Mouse (Mus musculus): Measurements from ENCODE around the gene Ppp6r3. TPM values are rescaled to one million over a fixed set of nuclear protein-coding genes. Genes with fewer than 3 reads are reported as not detected.

Gene Ppp6r3
- polyA plus RNA-seq, 1 experiment = 171 TPM

GRCm38 (mm10) chr19:3529781-3530180, 45.8 kb downstream of the Ppp6r3 start:
- Histone ChIP-seq H3K4me1 (ENCODE audit: control insufficient read depth, insufficient read depth, low read length) (peaks cover 4% of the 10 kb centered on the region), H3K36me3 (ENCODE audit: control insufficient read depth, insufficient read depth, low read length, poor library complexity, severe bottlenecking) (peaks cover 13% of the 10 kb centered on the region), H3K4me3 (ENCODE audit: low read depth, low read length) (no peak overlapping the region), H3K9ac (ENCODE audit: low read depth, poor library complexity, severe bottlenecking) (no peak overlapping the region), H3K27me3 (ENCODE audit: control insufficient read depth, insufficient read depth, low read length, poor library complexity, severe bottlenecking) (no peaks in the 10 kb centered on the region), H3K9me3 (replicated peaks; ENCODE audit: control insufficient read depth, insufficient read depth, low read length, poor library complexity, severe bottlenecking) (no peaks in the 10 kb centered on the region), H3K27ac (ENCODE audit: insufficient read depth, low read length) (no peak overlapping the region)
- TF ChIP-seq POLR2A (IDR thresholded peaks at IDR 0.05; ENCODE audit: insufficient read depth, low read length) = no peak
- no peak for TF ChIP-seq EP300 (IDR thresholded peaks at IDR 0.05; ENCODE audit: insufficient read depth, low read depth, low read length)
- no peak for TF ChIP-seq CTCF (IDR thresholded peaks at IDR 0.05; ENCODE audit: low read depth, low read length)

- Histone ChIP-seq H3K27ac (ENCODE audit: insufficient read depth, low read length) (no peak overlapping the region), H3K4me1 (ENCODE audit: control insufficient read depth, insufficient read depth, low read length) (peaks cover 4% of the 10 kb centered on the region)
- TF ChIP-seq CTCF (IDR thresholded peaks at IDR 0.05; ENCODE audit: low read depth, low read length) (no peak), EP300 (IDR thresholded peaks at IDR 0.05; ENCODE audit: insufficient read depth, low read depth, low read length) (no peak), POLR2A (IDR thresholded peaks at IDR 0.05; ENCODE audit: insufficient read depth, low read length) (no peak)
These were observed 46.9 kb downstream of the Ppp6r3 start for GRCm38 (mm10) chr19:3528646-3529045.

GRCm38 (mm10) chr19:3527531-3527930, 48.0 kb downstream of the Ppp6r3 start:
- TF ChIP-seq CTCF (IDR thresholded peaks at IDR 0.05; ENCODE audit: low read depth, low read length) = no peak
- peaks cover 18% of the 10 kb centered on the region for H3K36me3 ChIP-seq (ENCODE audit: control insufficient read depth, insufficient read depth, low read length, poor library complexity, severe bottlenecking)
- no peaks in the 10 kb centered on the region for H3K9me3 ChIP-seq (replicated peaks; ENCODE audit: control insufficient read depth, insufficient read depth, low read length, poor library complexity, severe bottlenecking)
- no peaks in the 10 kb centered on the region for H3K27me3 ChIP-seq (ENCODE audit: control insufficient read depth, insufficient read depth, low read length, poor library complexity, severe bottlenecking)
- no peak overlapping the region for H3K4me3 ChIP-seq (ENCODE audit: low read depth, low read length)
- no peak overlapping the region for H3K27ac ChIP-seq (ENCODE audit: insufficient read depth, low read length)
- H3K4me1 ChIP-seq (ENCODE audit: control insufficient read depth, insufficient read depth, low read length) = peaks cover 3% of the 10 kb centered on the region
- no peak overlapping the region for H3K9ac ChIP-seq (ENCODE audit: low read depth, poor library complexity, severe bottlenecking)

More at GRCm38 (mm10) chr19:3528646-3529045, 46.9 kb downstream of the Ppp6r3 start:
- H3K4me3 ChIP-seq (ENCODE audit: low read depth, low read length) = no peak overlapping the region
- H3K9me3 ChIP-seq (replicated peaks; ENCODE audit: control insufficient read depth, insufficient read depth, low read length, poor library complexity, severe bottlenecking) = no peaks in the 10 kb centered on the region
- H3K27me3 ChIP-seq (ENCODE audit: control insufficient read depth, insufficient read depth, low read length, poor library complexity, severe bottlenecking) = no peaks in the 10 kb centered on the region
- H3K9ac ChIP-seq (ENCODE audit: low read depth, poor library complexity, severe bottlenecking) = no peak overlapping the region
- peaks cover 13% of the 10 kb centered on the region for H3K36me3 ChIP-seq (ENCODE audit: control insufficient read depth, insufficient read depth, low read length, poor library complexity, severe bottlenecking)

GRCm38 (mm10) chr19:3519471-3520169, 55.9 kb downstream of the Ppp6r3 start:
- no peaks in the 10 kb centered on the region for H3K27me3 ChIP-seq (ENCODE audit: control insufficient read depth, insufficient read depth, low read length, poor library complexity, severe bottlenecking)
- H3K9me3 ChIP-seq (replicated peaks; ENCODE audit: control insufficient read depth, insufficient read depth, low read length, poor library complexity, severe bottlenecking) = no peaks in the 10 kb centered on the region
- no peak overlapping the region for H3K9ac ChIP-seq (ENCODE audit: low read depth, poor library complexity, severe bottlenecking)
- TF ChIP-seq POLR2A (IDR thresholded peaks at IDR 0.05; ENCODE audit: insufficient read depth, low read length) = no peak
- no peak for TF ChIP-seq EP300 (IDR thresholded peaks at IDR 0.05; ENCODE audit: insufficient read depth, low read depth, low read length)
- H3K36me3 ChIP-seq (ENCODE audit: control insufficient read depth, insufficient read depth, low read length, poor library complexity, severe bottlenecking) = peaks cover 45% of the 10 kb centered on the region
- no peaks in the 10 kb centered on the region for H3K4me1 ChIP-seq (ENCODE audit: control insufficient read depth, insufficient read depth, low read length)
- H3K4me3 ChIP-seq (ENCODE audit: low read depth, low read length) = no peak overlapping the region
- no peak overlapping the region for H3K27ac ChIP-seq (ENCODE audit: insufficient read depth, low read length)

- Histone ChIP-seq H3K27ac (ENCODE audit: insufficient read depth, low read length) (no peak overlapping the region), H3K9me3 (replicated peaks; ENCODE audit: control insufficient read depth, insufficient read depth, low read length, poor library complexity, severe bottlenecking) (no peaks in the 10 kb centered on the region), H3K36me3 (ENCODE audit: control insufficient read depth, insufficient read depth, low read length, poor library complexity, severe bottlenecking) (peaks cover 46% of the 10 kb centered on the region), H3K27me3 (ENCODE audit: control insufficient read depth, insufficient read depth, low read length, poor library complexity, severe bottlenecking) (no peaks in the 10 kb centered on the region), H3K4me3 (ENCODE audit: low read depth, low read length) (no peak overlapping the region), H3K9ac (ENCODE audit: low read depth, poor library complexity, severe bottlenecking) (no peak overlapping the region), H3K4me1 (ENCODE audit: control insufficient read depth, insufficient read depth, low read length) (no peaks in the 10 kb centered on the region)
- TF ChIP-seq CTCF (IDR thresholded peaks at IDR 0.05; ENCODE audit: low read depth, low read length) = no peak
- no peak for TF ChIP-seq POLR2A (IDR thresholded peaks at IDR 0.05; ENCODE audit: insufficient read depth, low read length)
- TF ChIP-seq EP300 (IDR thresholded peaks at IDR 0.05; ENCODE audit: insufficient read depth, low read depth, low read length) = no peak
These were observed 78.3 kb downstream of the Ppp6r3 start for GRCm38 (mm10) chr19:3497216-3497615.

- Histone ChIP-seq H3K4me3 (ENCODE audit: low read depth, low read length) (no peak overlapping the region), H3K9me3 (replicated peaks; ENCODE audit: control insufficient read depth, insufficient read depth, low read length, poor library complexity, severe bottlenecking) (no peaks in the 10 kb centered on the region), H3K36me3 (ENCODE audit: control insufficient read depth, insufficient read depth, low read length, poor library complexity, severe bottlenecking) (peaks cover 64% of the 10 kb centered on the region), H3K9ac (ENCODE audit: low read depth, poor library complexity, severe bottlenecking) (no peak overlapping the region), H3K27ac (ENCODE audit: insufficient read depth, low read length) (no peak overlapping the region), H3K27me3 (ENCODE audit: control insufficient read depth, insufficient read depth, low read length, poor library complexity, severe bottlenecking) (no peaks in the 10 kb centered on the region), H3K4me1 (ENCODE audit: control insufficient read depth, insufficient read depth, low read length) (no peaks in the 10 kb centered on the region)
- TF ChIP-seq EP300 (IDR thresholded peaks at IDR 0.05; ENCODE audit: insufficient read depth, low read depth, low read length) (no peak), CTCF (IDR thresholded peaks at IDR 0.05; ENCODE audit: low read depth, low read length) (no peak), POLR2A (IDR thresholded peaks at IDR 0.05; ENCODE audit: insufficient read depth, low read length) (no peak)
These were observed 85.7 kb downstream of the Ppp6r3 start for GRCm38 (mm10) chr19:3489826-3490225.

All from ES-Bruce4 (cell line).